Mouse (Mus musculus) left cerebral cortex, postnatal 36 days (tissue): Measurements from ENCODE around the gene 1810009A15Rik. TPM values are rescaled to one million over a fixed set of nuclear protein-coding genes. Genes with fewer than 3 reads are reported as not detected.

Source experiments
- microRNA-seq: library from miRNA; unstranded; fragments of <30 nt; microRNA quantifications from one replicate; pipeline ENCODE4 v1.2.0, GENCODE M21; 2022
- total RNA-seq, 2 experiments: library from RNA; stranded (reverse); gene quantifications; 2 replicates each; pipeline ENCODE4 v1.2.3; 2021

The 1810009A15Rik gene
- total RNA-seq, 2 experiments from 2014 or later: 21.6 to 26.6 TPM

Small RNAs within 50 kb of the gene (microRNA-seq; reads per million reads assigned to microRNA genes)
- not detected for gene Mir5136

Other genes with a start within 250 kb of the 1810009A15Rik start
- gene Chrm1, start 225.1 kb upstream of the 1810009A15Rik start, total RNA-seq: 100 to 1,000 TPM; 157 to 166 TPM
- 100 to 1,000 TPM; 151 to 173 TPM for gene Slc3a2, start 165.5 kb upstream of the 1810009A15Rik start, total RNA-seq
- gene Wdr74, start 153.0 kb upstream of the 1810009A15Rik start, total RNA-seq: 10 to 100 TPM; 50.8 to 55.2 TPM
- 1 to 10 TPM in 1 of 2 experiments, not detected in 1; 3.4 TPM for gene 1700092M07Rik, start 148.1 kb upstream of the 1810009A15Rik start, total RNA-seq
- gene Stx5a, start 147.4 kb upstream of the 1810009A15Rik start, total RNA-seq: 10 to 100 TPM; 57.9 to 81.8 TPM
- 10 to 100 TPM; 68.5 to 99.7 TPM for gene Nxf1, start 131.8 kb upstream of the 1810009A15Rik start, total RNA-seq
- 10 to 100 TPM; 68.5 to 75.9 TPM for gene Tmem223, start 117.9 kb upstream of the 1810009A15Rik start, total RNA-seq
- 10 to 100 TPM in 1 of 2 experiments, 1 to 10 TPM in 1; 8.9 to 11.0 TPM for gene Tmem179b, start 114.4 kb upstream of the 1810009A15Rik start, total RNA-seq
- 10 to 100 TPM; 12.5 to 14.4 TPM for gene Taf6l, start 102.4 kb upstream of the 1810009A15Rik start, total RNA-seq
- 100 to 1,000 TPM; 102 to 107 TPM for gene Polr2g, start 90.3 kb upstream of the 1810009A15Rik start, total RNA-seq
- gene Zbtb3, start 86.3 kb upstream of the 1810009A15Rik start, total RNA-seq: 1 to 10 TPM; 4.9 to 6.3 TPM
- 10 to 100 TPM; 33.1 to 33.3 TPM for gene Ttc9c, start 69.5 kb upstream of the 1810009A15Rik start, total RNA-seq
- 100 to 1,000 TPM; 110 to 118 TPM for gene Hnrnpul2, start 68.8 kb upstream of the 1810009A15Rik start, total RNA-seq
- gene AC129217.1, start 59.1 kb upstream of the 1810009A15Rik start, total RNA-seq: not detected
- gene Bscl2, start 51.4 kb upstream of the 1810009A15Rik start, total RNA-seq: 100 to 1,000 TPM; 118 TPM
- gene Gng3, start 49.7 kb upstream of the 1810009A15Rik start, total RNA-seq: 100 to 1,000 TPM; 190 to 230 TPM
- 1 to 10 TPM; 1.3 to 1.6 TPM for gene Lrrn4cl, start 38.1 kb upstream of the 1810009A15Rik start, total RNA-seq
- 100 to 1,000 TPM in 1 of 2 experiments, 10 to 100 TPM in 1; 92.2 to 101 TPM for gene Ubxn1, start 17.4 kb upstream of the 1810009A15Rik start, total RNA-seq
- gene Uqcc3, start 7.9 kb upstream of the 1810009A15Rik start, total RNA-seq: 10 to 100 TPM; 32.1 to 39.8 TPM
- gene Lbhd1, start 5.1 kb upstream of the 1810009A15Rik start, total RNA-seq: 1 to 10 TPM; 4.8 to 5.0 TPM
- not detected for gene Gm49403, start 4.9 kb upstream of the 1810009A15Rik start, total RNA-seq
- 1 to 10 TPM in 1 of 2 experiments, not detected in 1; 7.6 TPM for gene Gm49416, start 73 bp downstream of the 1810009A15Rik start, total RNA-seq
- gene Ints5, start 4.2 kb downstream of the 1810009A15Rik start, total RNA-seq: 10 to 100 TPM; 22.4 to 25.3 TPM
- 100 to 1,000 TPM in 1 of 2 experiments, 10 to 100 TPM in 1; 95.3 to 102 TPM for gene Ganab, start 9.2 kb downstream of the 1810009A15Rik start, total RNA-seq
- gene B3gat3, start 31.5 kb downstream of the 1810009A15Rik start, total RNA-seq: 100 to 1,000 TPM; 167 to 187 TPM
- gene Rom1, start 40.5 kb downstream of the 1810009A15Rik start, total RNA-seq: 1 to 10 TPM; 7.0 to 7.2 TPM
- gene Eml3, start 40.7 kb downstream of the 1810009A15Rik start, total RNA-seq: 10 to 100 TPM in 1 of 2 experiments, 1 to 10 TPM in 1; 9.6 to 12.6 TPM
- gene Mta2, start 53.0 kb downstream of the 1810009A15Rik start, total RNA-seq: 10 to 100 TPM; 43.9 to 52.0 TPM
- gene Tut1, start 65.0 kb downstream of the 1810009A15Rik start, total RNA-seq: 10 to 100 TPM; 17.5 to 21.5 TPM
- 100 to 1,000 TPM; 219 to 232 TPM for gene Eef1g, start 78.2 kb downstream of the 1810009A15Rik start, total RNA-seq
- 10 to 100 TPM; 16.6 to 32.1 TPM for gene Ahnak, start 100.4 kb downstream of the 1810009A15Rik start, total RNA-seq
- not detected for gene Scgb1a1, start 199.1 kb downstream of the 1810009A15Rik start, total RNA-seq
- gene Asrgl1, start 246.8 kb downstream of the 1810009A15Rik start, total RNA-seq: 100 to 1,000 TPM; 136 to 137 TPM